ENCODE assay signal across 32 mouse cellular contexts in the genomic region with DNA sequence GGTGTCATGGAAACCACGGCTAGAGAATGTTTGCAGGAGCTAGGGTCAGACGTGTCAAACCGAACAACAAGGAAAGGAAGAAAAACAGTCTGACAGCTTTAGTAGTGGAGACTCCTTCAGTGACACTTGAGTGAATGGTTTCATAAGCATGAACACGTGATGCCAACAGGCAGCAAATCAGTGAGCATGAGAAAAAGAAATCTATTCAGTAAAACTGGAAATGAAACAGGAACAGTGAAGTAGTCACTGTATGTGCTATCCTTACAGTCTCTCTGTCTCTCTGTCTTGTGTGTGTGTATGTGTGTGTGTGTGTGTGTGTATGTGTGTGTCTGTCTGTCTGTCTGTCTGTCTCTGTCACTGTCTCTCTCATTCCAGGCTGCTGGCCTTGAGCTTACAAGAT. TPM values are rescaled to one million over a fixed set of nuclear protein-coding genes. Genes with fewer than 3 reads are reported as not detected.
DNase-seq lines count a peak whose midpoint lies in the region; ATAC-seq and TF ChIP-seq lines count a peak whose summit lies in the region.
"Had no signal": no experiment of that assay in that cellular context is flagged by ENCODE, and none has a peak within 500 bp of the region (broad histone marks: within the 10 kb centered on the region; RNA-seq: fewer than 3 reads in every experiment).

No protein-coding gene starts in this region.

- ATAC-seq in forebrain, postnatal 0 days = 0 out of 2 replicates have a peak, but pooled peaks have one; percentile 10
- ATAC-seq in forebrain, embryonic 12.5 days (ENCODE audit: low FRiP score) = no peak
- ATAC-seq: activated CD4-positive, CD25-positive, alpha-beta regulatory T cell, adult 4 months; forebrain, embryonic 14.5 days; intestine, postnatal 0 days had no signal

- no peak for TF ChIP-seq CTCF in forebrain, postnatal 0 days (IDR thresholded peaks at IDR 0.05; ENCODE audit: low read depth)
- no peak for TF ChIP-seq CTCF in CH12.LX (conservative IDR thresholded peaks at IDR 0.05 in 1 of 2, IDR thresholded peaks at IDR 0.05 in 1 of 2; ENCODE audit: low read depth in 2 of 2, low read length in 2 of 2)
- TF ChIP-seq CTCF in brain, embryonic 14.5 days (IDR thresholded peaks at IDR 0.05; ENCODE audit: borderline replicate concordance, extremely low read depth, insufficient read depth, insufficient read length) = no peak

- no peak overlapping the region for H3K4me3 ChIP-seq in forebrain, postnatal 0 days (ENCODE audit: low read depth, low read length)
- no peak overlapping the region for H3K4me3 ChIP-seq in forebrain, embryonic 12.5 days (replicated peaks)
- H3K4me3 ChIP-seq in CH12.LX (replicated peaks in 1 of 3; ENCODE audit: low read depth in 2 of 3, low read length in 2 of 3, poor library complexity in 1 of 3) = no peak overlapping the region
- H3K4me3 ChIP-seq: embryonic facial prominence, embryonic 12.5 days; embryonic facial prominence, embryonic 15.5 days; heart, adult 2 months; heart, embryonic 10.5 days; heart, embryonic 13.5 days had no signal

- no peaks in the 10 kb centered on the region for H3K36me3 ChIP-seq in forebrain, postnatal 0 days (ENCODE audit: insufficient read depth)
- no peaks in the 10 kb centered on the region for H3K36me3 ChIP-seq in forebrain, embryonic 12.5 days (replicated peaks)
- no peaks in the 10 kb centered on the region for H3K36me3 ChIP-seq in CH12.LX (replicated peaks in 1 of 2; ENCODE audit: control insufficient read depth in 1 of 2, insufficient read depth in 1 of 2, low read length in 1 of 2)
- H3K36me3 ChIP-seq: embryonic facial prominence, embryonic 12.5 days; embryonic facial prominence, embryonic 15.5 days; heart, embryonic 10.5 days; heart, embryonic 13.5 days had no signal

- no peak overlapping the region for H3K27ac ChIP-seq in forebrain, postnatal 0 days (ENCODE audit: low read depth, low read length)
- H3K27ac ChIP-seq in forebrain, embryonic 12.5 days = no peak overlapping the region
- H3K27ac ChIP-seq in CH12.LX (ENCODE audit: insufficient read depth, low read depth) = no peak overlapping the region
- H3K27ac ChIP-seq: embryonic facial prominence, embryonic 12.5 days; embryonic facial prominence, embryonic 15.5 days; heart, adult 2 months; heart, embryonic 10.5 days; heart, embryonic 13.5 days; hindbrain, embryonic 14.5 days had no signal

- no peaks in the 10 kb centered on the region for H3K79me2 ChIP-seq in CH12.LX (replicated peaks; ENCODE audit: control insufficient read depth, extremely low read depth, insufficient read depth, poor library complexity, severe bottlenecking)

- dilution Hi-C loops in CH12.LX (cut with MboI; ENCODE audit: extremely low pct_ligation_motif_present, extremely low pct_unique_long_range_greater_than_20kb, low sequenced_read_pairs) = no loop called here

- H3K27me3 ChIP-seq in forebrain, postnatal 0 days (ENCODE audit: insufficient read depth, low read length) = no peaks in the 10 kb centered on the region
- no peaks in the 10 kb centered on the region for H3K27me3 ChIP-seq in forebrain, embryonic 12.5 days
- no peaks in the 10 kb centered on the region for H3K27me3 ChIP-seq in CH12.LX (replicated peaks)
- H3K27me3 ChIP-seq: embryonic facial prominence, embryonic 12.5 days; embryonic facial prominence, embryonic 15.5 days; heart, embryonic 13.5 days had no signal

- H3K9me3 ChIP-seq in forebrain, postnatal 0 days (ENCODE audit: low read length) = no peaks in the 10 kb centered on the region
- H3K9me3 ChIP-seq in forebrain, embryonic 12.5 days = no peaks in the 10 kb centered on the region
- no peaks in the 10 kb centered on the region for H3K9me3 ChIP-seq in CH12.LX (replicated peaks; ENCODE audit: low read length)
- H3K9me3 ChIP-seq: embryonic facial prominence, embryonic 12.5 days; embryonic facial prominence, embryonic 15.5 days; heart, embryonic 10.5 days; heart, embryonic 13.5 days had no signal

- peak; percentile 38; the same call in 1 of the 2 replicates for TF ChIP-seq EP300 in CH12.LX (IDR thresholded peaks at IDR 0.05; ENCODE audit: low read length)

- no peak for DNase-seq in forebrain, postnatal 0 days
- DNase-seq in CH12.LX (ENCODE audit: extremely low read depth) = peak; percentile 42
- peak; percentile 16 for DNase-seq in brain, embryonic 14.5 days (ENCODE audit: low read depth)
- DNase-seq in lung, postnatal 36 days = no peak
- no peak for DNase-seq in thymus, postnatal 10 days (ENCODE audit: low spot score in 2 of 2)
- DNase-seq: adrenal gland, adult 8-10 months; adrenal gland, postnatal 25 days; B cell, adult 2 months; cerebellum, adult 18-20 months; cerebellum, adult 9-10 months; cerebellum, postnatal 14 days; gastrocnemius, postnatal 10 days; gastrocnemius, postnatal 36 days; heart, adult 2 months; heart, postnatal 14 days; heart, postnatal 4 days had no signal

- no peak for TF ChIP-seq POLR2A in CH12.LX (IDR thresholded peaks at IDR 0.05; ENCODE audit: low read depth, low read length)
- no peak for TF ChIP-seq POLR2A in brain, embryonic 14.5 days (IDR thresholded peaks at IDR 0.05; ENCODE audit: borderline replicate concordance, extremely low read depth, insufficient read depth, insufficient read length, poor library complexity, severe bottlenecking)

- in situ Hi-C loops in CH12.LX (cut with MboI; ENCODE audit: low pct_ligation_motif_present, low pct_unique_long_range_greater_than_20kb, low sequenced_read_pairs) = no loop called here

- H3K4me2 ChIP-seq in forebrain, postnatal 0 days (ENCODE audit: low read depth) = no peak overlapping the region
- no peak overlapping the region for H3K4me2 ChIP-seq in forebrain, embryonic 12.5 days
- peak overlapping the region; percentile 34; the same call in 1 of the 2 replicates for H3K4me2 ChIP-seq in CH12.LX (ENCODE audit: insufficient read depth, low read depth, poor library complexity, severe bottlenecking)
- H3K4me2 ChIP-seq: embryonic facial prominence, embryonic 12.5 days; embryonic facial prominence, embryonic 15.5 days; heart, embryonic 13.5 days; hindbrain, embryonic 14.5 days had no signal

- 71% methylated on average over 4 of the region's 4 CpGs for WGBS in forebrain, postnatal 0 days
- 80% methylated on average over 4 of the region's 4 CpGs for WGBS in forebrain, embryonic 12.5 days

- H3K4me1 ChIP-seq in forebrain, postnatal 0 days (ENCODE audit: insufficient read depth) = no peaks in the 10 kb centered on the region
- H3K4me1 ChIP-seq in forebrain, embryonic 12.5 days = no peaks in the 10 kb centered on the region
- H3K4me1 ChIP-seq in CH12.LX (ENCODE audit: control insufficient read depth in 1 of 2, insufficient read depth in 2 of 2) = peaks cover 18 to 47% of the 10 kb centered on the region in 2 experiments
- H3K4me1 ChIP-seq: embryonic facial prominence, embryonic 12.5 days; embryonic facial prominence, embryonic 15.5 days; heart, embryonic 10.5 days; heart, embryonic 13.5 days had no signal

- H3K9ac ChIP-seq in forebrain, postnatal 0 days = no peak overlapping the region
- no peak overlapping the region for H3K9ac ChIP-seq in forebrain, embryonic 12.5 days
- no peak overlapping the region for H3K9ac ChIP-seq in CH12.LX (ENCODE audit: insufficient read depth, low read depth)
- H3K9ac ChIP-seq: embryonic facial prominence, embryonic 12.5 days; embryonic facial prominence, embryonic 15.5 days; heart, embryonic 13.5 days; hindbrain, embryonic 14.5 days had no signal

- TF ChIP-seq RAD21 in CH12.LX (IDR thresholded peaks at IDR 0.05; ENCODE audit: low read depth, low read length) = no peak

TF ChIP-seq in CH12.LX, 34 proteins besides CTCF, POLR2A, EP300 and RAD21:
- TF ChIP-seq USF2 (conservative IDR thresholded peaks at IDR 0.05; ENCODE audit: low read depth, low read length) (peak; percentile 86), E2F4 (IDR thresholded peaks at IDR 0.05; ENCODE audit: insufficient replicate concordance, low read depth, low read length) (no peak), MYC (IDR thresholded peaks at IDR 0.05; ENCODE audit: low read depth, low read length) (0 out of 2 replicates have a peak, but pooled peaks have one; percentile 28), USF1 (IDR thresholded peaks at IDR 0.05; ENCODE audit: low read depth, low read length) (peak; percentile 81), UBTF (IDR thresholded peaks at IDR 0.05; ENCODE audit: low read depth, low read length) (no peak), BHLHE40 (IDR thresholded peaks at IDR 0.05; ENCODE audit: low read depth, low read length) (peak; percentile 81), ETS1 (conservative IDR thresholded peaks at IDR 0.05; ENCODE audit: low read depth, low read length) (peak; percentile 52), ELF1 (IDR thresholded peaks at IDR 0.05; ENCODE audit: low read depth, low read length) (no peak), RCOR1 (conservative IDR thresholded peaks at IDR 0.05; ENCODE audit: low read depth, low read length) (no peak), NRF1 (IDR thresholded peaks at IDR 0.05; ENCODE audit: low read depth, low read length) (no peak), ZC3H11A (IDR thresholded peaks at IDR 0.05; ENCODE audit: low read depth, low read length) (no peak), JUND (conservative IDR thresholded peaks at IDR 0.05; ENCODE audit: low read depth, low read length) (no peak), GABPA (IDR thresholded peaks at IDR 0.05; ENCODE audit: insufficient replicate concordance, low read depth, low read length) (no peak), MEF2A (IDR thresholded peaks at IDR 0.05; ENCODE audit: borderline replicate concordance, low read depth, low read length) (no peak), ZMIZ1 (IDR thresholded peaks at IDR 0.05; ENCODE audit: low read depth, low read length) (no peak), MAX (IDR thresholded peaks at IDR 0.05; ENCODE audit: low read length) (peak; percentile 86), KAT2A (IDR thresholded peaks at IDR 0.05; ENCODE audit: insufficient replicate concordance, low read length) (no peak), TBP (conservative IDR thresholded peaks at IDR 0.05; ENCODE audit: low read depth, low read length) (no peak), CHD1 (IDR thresholded peaks at IDR 0.05; ENCODE audit: low read depth, low read length) (no peak), IRF4 (IDR thresholded peaks at IDR 0.05; ENCODE audit: low read depth, low read length) (peak; percentile 58; the same call in 1 of the 2 replicates), ZNF384 (IDR thresholded peaks at IDR 0.05; ENCODE audit: low read depth, low read length) (no peak)

RNA-seq across cellular contexts. Expression of a gene that starts 5.2 kb away (rescaled TPM):
- not detected in 2 replicates for total RNA-seq in forebrain, postnatal 0 days (2014; rRNA removed)
- polyA plus RNA-seq in forebrain, postnatal 0 days (2015; fragmentation: Nextera tagmentation; extraction: Ambion mirVana) = not detected in 2 replicates
- polyA plus RNA-seq in forebrain, embryonic 12.5 days (2016; fragmentation: Nextera tagmentation; extraction: Ambion mirVana) = not detected in 2 replicates
- total RNA-seq in CH12.LX (2012; rRNA removed) = not detected in 2 replicates
- not detected in 2 replicates for total RNA-seq in CH12.LX (2014; rRNA removed)
- not detected in 2 replicates for polyA plus RNA-seq in CH12.LX (2012; ENCODE audit: insufficient read length, low read depth)
- not detected in 2 replicates for polyA plus RNA-seq in brain, embryonic 14.5 days (2012; rRNA removed)
- total RNA-seq: adrenal gland, adult 8-10 months; adrenal gland, postnatal 25 days; common myeloid progenitor, adult 5-6 weeks; gastrocnemius, adult 18-20 months; gastrocnemius, postnatal 10 days; gastrocnemius, postnatal 36 days; granulocyte monocyte progenitor cell, adult 5-6 weeks; heart, adult 2 months; heart, postnatal 14 days; heart, postnatal 4 days; MEL had no signal
- polyA plus RNA-seq: activated CD4-positive, CD25-positive, alpha-beta regulatory T cell, adult 4 months; embryonic facial prominence, embryonic 12.5 days; forebrain, embryonic 14.5 days; heart, adult 2 months; heart, embryonic 10.5 days; heart, embryonic 13.5 days; heart, embryonic 16.5 days; hindbrain, embryonic 11.5 days; hindbrain, embryonic 14.5 days; intestine, embryonic 14.5 days; intestine, postnatal 0 days had no signal

Comparison
In these comparisons a context has a peak if more than half of its experiments do, and no peak if none do; other contexts are left out.
1. DNase-seq: peak in CH12.LX (single experiment) and brain, embryonic 14.5 days (single experiment); none in forebrain, postnatal 0 days (single experiment), lung, postnatal 36 days (single experiment) and thymus, postnatal 10 days (0 of 2).